Mouse (Mus musculus): Measurements from ENCODE around the gene Amdhd1.

DNA sequence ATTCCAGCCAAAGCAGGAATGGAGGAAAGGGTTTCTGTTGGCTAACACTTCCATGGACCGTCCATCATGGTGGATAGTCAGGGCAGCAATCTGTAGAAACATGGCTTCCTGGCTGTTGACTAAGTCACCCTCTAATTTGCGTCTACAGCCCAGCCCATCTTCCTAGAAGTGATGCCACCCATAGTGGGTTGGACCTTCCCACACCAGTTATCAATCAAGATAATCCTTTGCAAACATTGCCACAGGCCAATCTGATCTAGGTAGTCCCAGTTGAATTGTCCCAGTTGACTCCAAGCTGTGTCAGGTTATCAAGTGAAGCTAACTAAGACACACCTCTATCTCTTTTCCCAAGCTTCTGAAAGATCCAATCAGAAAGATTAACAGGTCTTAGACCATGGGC lies 21.2 kb downstream of the Amdhd1 start:
- TF ChIP-seq POLR2A (IDR thresholded peaks at IDR 0.05; ENCODE audit: insufficient read depth, low read depth, low read length): no peak
- TF ChIP-seq CTCF (IDR thresholded peaks at IDR 0.05): no peak
- no peak for TF ChIP-seq EP300 (IDR thresholded peaks at IDR 0.05; ENCODE audit: insufficient read depth, low read depth, low read length)

Data from heart, adult 2 months (tissue).